Mouse (Mus musculus) kidney, postnatal 4 days (tissue): ENCODE data around the gene Pold2.

ENCODE experiments used
- DNase-seq, 2 experiments: peaks; one replicate each; pipeline ENCODE4 v3.0.0; 2021; ENCODE audit warnings: mixed read lengths in 2 of 2

Pold2 gene

GRCm38 (mm10) chr11:5877921-5878526, at the start of gene Pold2:
Pold2 (minus strand) TSS chr11:5878292.
- peak; percentile 98 to 99 for DNase-seq

GRCm38 (mm10) chr11:5926696-5927220, 48.7 kb upstream of the Pold2 start:
- DNase-seq = no peak

- DNase-seq = no peak
Observed at GRCm38 (mm10) chr11:5924699-5925098, 46.6 kb upstream of the Pold2 start.

GRCm38 (mm10) chr11:5920323-5920960, 42.4 kb upstream of the Pold2 start:
- DNase-seq = peak; percentile 54 to 59

DNA sequence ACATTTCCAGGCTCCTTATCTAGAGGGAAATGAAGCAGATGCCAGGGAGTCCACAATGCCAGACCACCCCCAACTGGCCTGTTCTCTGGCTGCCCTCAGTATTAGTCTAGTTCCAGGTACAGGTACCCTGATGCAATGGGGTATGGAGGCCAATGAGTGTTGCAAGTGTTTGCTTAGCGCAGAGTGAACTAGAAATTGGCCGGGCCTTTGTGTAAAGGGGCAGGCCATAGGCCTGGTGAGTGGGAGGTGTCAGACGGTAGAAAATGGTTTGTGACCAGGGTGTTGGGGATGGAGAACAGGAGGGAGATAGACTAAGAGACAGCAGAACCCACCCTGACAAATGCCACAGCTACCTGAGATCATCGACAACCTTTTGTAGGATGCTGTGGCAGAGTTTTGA, 41.5 kb upstream of the Pold2 start:
- no peak for DNase-seq

- no peak for DNase-seq
Observed at GRCm38 (mm10) chr11:5918111-5918510, 40.0 kb upstream of the Pold2 start.

DNA sequence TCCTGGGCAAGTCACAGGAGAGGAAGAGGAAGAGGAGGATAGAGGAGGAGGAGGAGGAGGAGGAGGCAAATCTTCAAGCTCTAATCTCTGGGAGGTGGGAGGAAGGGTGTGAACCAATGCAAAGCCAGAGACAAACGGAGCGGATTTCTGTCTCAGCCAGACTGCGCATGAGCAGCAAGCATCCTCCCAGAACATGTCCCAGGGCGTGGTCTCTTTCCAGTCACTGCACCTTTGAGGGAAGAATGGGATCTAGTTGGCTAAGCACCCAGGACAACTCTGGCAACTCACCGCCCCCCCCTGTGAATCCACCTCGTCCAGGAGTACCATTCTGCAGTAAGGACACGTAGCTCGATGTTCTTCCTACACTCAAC, 38.1 kb upstream of the Pold2 start:
- DNase-seq = no peak

DNA sequence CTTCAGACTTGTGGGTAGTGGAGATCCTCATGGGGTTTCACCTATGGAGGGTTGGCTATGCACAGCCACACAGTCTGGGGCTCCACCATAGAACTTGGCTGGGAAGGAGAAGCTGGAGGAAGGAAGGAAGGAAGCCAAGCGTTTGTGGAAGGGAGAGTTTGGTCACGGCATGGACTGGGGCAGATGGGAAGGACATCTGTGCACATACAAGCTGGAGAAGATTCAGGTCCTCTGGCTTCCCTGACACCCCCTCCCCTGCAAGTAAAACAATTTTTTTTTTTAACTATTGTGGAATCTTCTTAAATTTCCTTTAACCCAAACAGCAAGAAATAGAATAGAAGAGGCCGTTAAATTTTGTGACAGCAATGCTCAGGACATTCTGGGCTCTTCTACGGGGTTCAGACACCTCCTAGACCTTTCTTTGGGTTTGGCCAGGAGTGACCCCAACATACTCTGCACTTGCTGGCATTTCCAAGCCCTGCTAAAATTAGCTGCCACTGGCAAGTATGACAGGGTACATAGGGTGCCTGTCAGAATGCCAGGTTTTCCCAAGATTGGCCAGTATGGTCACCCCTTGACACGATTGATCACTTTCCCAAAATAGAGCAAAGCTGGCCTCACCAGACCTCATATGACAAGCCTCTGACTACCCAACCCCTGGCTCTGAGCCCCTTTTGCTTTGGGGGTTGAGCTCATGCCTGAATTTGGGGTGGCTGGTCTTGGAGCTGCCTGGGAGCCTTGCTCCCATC, 37.5 kb upstream of the Pold2 start:
- DNase-seq = no peak

- no peak for DNase-seq
Observed at GRCm38 (mm10) chr11:5914940-5915339, 36.8 kb upstream of the Pold2 start.

GRCm38 (mm10) chr11:5913936-5914335, 35.8 kb upstream of the Pold2 start:
- no peak for DNase-seq

- DNase-seq = no peak
Observed at GRCm38 (mm10) chr11:5913256-5913655, 35.2 kb upstream of the Pold2 start.

- DNase-seq = peak; percentile 79 to 81
Observed at GRCm38 (mm10) chr11:5912635-5913034, 34.5 kb upstream of the Pold2 start.

DNA sequence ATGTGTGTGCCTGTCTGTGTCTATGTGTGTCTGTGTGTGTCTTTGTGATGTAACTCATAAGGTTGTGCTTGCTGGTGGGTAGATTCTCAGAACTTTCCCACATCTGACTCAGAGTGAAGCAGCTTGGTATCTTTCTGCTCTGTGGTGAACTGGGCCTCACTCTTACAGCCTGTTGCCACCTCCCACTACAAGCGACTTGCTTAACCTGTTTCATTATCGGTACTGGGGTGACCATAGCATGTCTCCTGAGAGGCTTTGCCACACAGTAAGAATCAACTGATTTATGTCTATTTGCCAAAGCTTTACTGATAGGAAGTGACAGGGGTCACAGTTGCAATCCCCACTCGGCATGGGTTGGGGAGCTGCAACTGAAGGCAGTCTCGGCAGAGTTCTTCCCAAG, 30.6 kb upstream of the Pold2 start:
- DNase-seq = no peak

DNA sequence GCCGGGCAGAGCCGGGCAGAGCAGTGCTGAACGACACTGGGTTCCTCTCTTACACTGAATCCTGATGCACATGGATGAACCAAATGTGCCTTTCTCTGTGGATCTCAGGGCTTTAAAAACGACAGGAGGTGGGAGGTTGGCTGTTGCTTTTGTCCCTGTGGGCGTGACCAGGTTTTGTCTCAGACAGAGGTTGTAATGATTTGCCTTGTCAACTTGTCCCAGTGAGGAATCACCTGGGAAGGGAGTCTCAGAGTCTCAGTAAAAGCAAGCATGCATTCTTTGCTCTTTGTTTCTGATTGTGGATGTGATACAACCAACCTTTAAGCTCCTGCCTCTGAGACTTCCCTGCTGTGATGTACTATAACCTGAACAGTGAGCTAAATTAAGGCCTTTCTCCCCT, 29.0 kb upstream of the Pold2 start:
- no peak for DNase-seq

GRCm38 (mm10) chr11:5905778-5906518, 27.9 kb upstream of the Pold2 start:
- DNase-seq = peak in 1 of 2 experiments; percentile 27

GRCm38 (mm10) chr11:5904871-5905270, 26.8 kb upstream of the Pold2 start:
- DNase-seq = no peak

GRCm38 (mm10) chr11:5904357-5904756, 26.3 kb upstream of the Pold2 start:
- DNase-seq = no peak

- no peak for DNase-seq
Observed at GRCm38 (mm10) chr11:5903844-5904243, 25.8 kb upstream of the Pold2 start.

DNA sequence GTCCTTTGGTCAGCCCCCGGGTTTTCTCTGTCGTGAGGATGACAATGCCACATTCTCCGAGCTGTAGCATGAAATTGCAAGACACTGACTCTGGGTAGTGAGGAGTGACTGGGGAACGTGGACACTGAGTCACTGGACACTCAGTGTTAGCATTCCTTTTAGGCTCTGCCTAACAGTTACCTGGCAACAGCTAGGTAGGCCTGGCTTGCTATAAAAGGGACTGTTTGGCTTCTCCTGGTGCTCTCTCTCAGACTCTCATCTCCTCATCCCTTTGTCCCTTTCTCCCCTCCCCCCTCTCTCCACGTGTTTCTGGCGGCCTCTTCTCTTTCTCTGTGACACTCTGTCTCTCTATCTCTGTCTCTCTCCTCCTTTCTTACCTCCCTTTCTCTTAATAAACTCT, 24.3 kb upstream of the Pold2 start:
- no peak for DNase-seq

DNA sequence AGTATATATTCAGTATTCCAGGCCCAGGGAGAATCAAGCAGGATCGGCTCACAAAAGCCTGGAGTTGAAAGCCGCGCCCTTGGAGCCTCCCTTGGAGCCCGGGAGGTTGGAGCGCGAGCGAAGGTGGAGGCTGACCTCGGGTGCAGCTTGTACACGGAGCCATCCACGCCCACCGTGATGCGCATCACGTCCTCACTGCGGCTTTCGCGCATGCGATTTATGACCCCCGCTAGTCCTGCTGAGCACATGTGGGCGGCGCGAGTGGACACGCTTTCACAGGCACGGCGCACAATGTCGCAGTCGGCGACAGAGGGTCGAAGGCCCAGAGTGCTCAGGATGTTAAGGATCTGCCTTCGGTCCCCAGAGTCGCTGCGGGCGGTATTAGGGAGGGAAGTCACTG, 23.9 kb upstream of the Pold2 start:
- peak; percentile 74 to 83 for DNase-seq

- DNase-seq = no peak
Observed at GRCm38 (mm10) chr11:5901320-5901719, 23.2 kb upstream of the Pold2 start.

DNA sequence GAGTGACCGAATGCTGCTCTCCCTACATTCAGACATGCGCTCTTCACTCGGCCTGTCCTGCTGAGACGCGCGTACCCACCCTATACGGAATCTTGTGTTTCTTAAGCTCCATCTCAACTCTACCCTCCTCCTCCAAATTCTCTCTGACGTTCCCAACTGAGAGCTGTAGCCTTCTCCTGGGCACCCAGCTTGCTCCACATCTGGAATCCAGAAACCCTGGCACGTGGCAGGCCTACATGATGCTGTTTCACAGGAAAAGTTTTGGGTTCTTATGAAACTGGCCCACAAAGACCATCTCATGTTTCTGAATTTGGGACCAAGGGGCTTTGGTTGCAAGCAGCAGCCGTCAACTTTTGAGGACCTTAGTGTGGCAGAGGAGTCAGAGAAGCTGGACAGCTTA, 21.2 kb upstream of the Pold2 start:
- DNase-seq = no peak

DNA sequence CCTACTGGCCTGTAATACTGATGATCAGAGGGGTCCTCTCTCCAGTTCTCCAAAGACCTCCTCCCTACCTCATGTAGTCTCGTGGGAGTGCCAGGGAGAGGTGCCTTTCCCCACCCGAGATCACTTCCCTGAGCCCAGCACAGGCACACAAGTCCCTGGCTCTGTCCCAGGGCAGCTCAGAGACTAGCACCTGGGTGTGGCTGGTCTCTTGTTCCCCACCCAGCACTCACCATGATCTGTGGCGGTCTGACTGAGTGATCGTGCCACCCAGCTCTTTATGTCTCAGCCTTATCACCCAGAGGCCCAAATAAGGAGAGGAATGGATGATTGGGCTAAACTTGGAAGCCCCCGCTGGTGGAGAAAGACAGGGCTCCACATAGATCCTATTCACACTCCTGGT, 20.4 kb upstream of the Pold2 start, which contains the start of gene Myl7:
Gene Myl7 (minus strand): TSS at position 252 of the 400 bp plus-strand sequence.
- no peak for DNase-seq
